Mouse (Mus musculus) ES-E14 (cell line): ENCODE results near the gene Pi4kb.
"Not testable (repeated sequence)": the region's sequence is repeated elsewhere in the genome, so short reads cannot be mapped to it uniquely, and the experiment has no call there.

ENCODE experiments used
- HCFC1 ChIP-seq: IDR thresholded peaks from 2 replicates; pipeline ENCODE4 v1.6.1; 2012; ENCODE audit warnings: low read length, inconsistent platforms, borderline replicate concordance; ENCODE audit not compliant: insufficient read depth
- MAFK ChIP-seq: IDR thresholded peaks from 2 replicates; pipeline ENCODE4 v1.6.1; 2014; ENCODE audit warnings: mild to moderate bottlenecking, low read depth, low read length, inconsistent platforms; ENCODE audit not compliant: insufficient read depth
- ZNF384 ChIP-seq: IDR thresholded peaks from 2 replicates; pipeline ENCODE4 v1.6.1; 2012; ENCODE audit warnings: low read depth, low read length, inconsistent platforms

- TF ChIP-seq MAFK, ZNF384, HCFC1: not testable (repeated sequence)
Observed at GRCm38 (mm10) chr3:94933604-94934003, 40.9 kb upstream of the Pi4kb start.
